Mouse (Mus musculus) midbrain, embryonic 14.5 days (tissue): ENCODE measurements around the gene Mrvi1. TPM values are rescaled to one million over a fixed set of nuclear protein-coding genes. Genes with fewer than 3 reads are reported as not detected.

Source experiments
- ATAC-seq: fragments of 200-750 bp; cut with Nextera tagmentation; 2 replicates; pipeline ENCODE4 v1.8.0; 2017; ENCODE audit warnings: moderate number of reproducible peaks, moderate library complexity; ENCODE audit not compliant: low FRiP score, low TSS enrichment
- DNase-seq: peaks from one replicate; pipeline ENCODE4 v3.0.0-alpha.2; 2015
- H3K27ac ChIP-seq: fragments of 300-500 bp; sonication (generic); replicated peaks from 2 replicates; pipeline ENCODE4 v1.5.1; 2014; ENCODE audit warnings: mild to moderate bottlenecking, low read depth, low read length, moderate library complexity
- H3K27me3 ChIP-seq: fragments of 300-500 bp; sonication (generic); 2 replicates; pipeline ENCODE4 v1.6.1; 2014; ENCODE audit warnings: low read length, control low read depth, mixed read lengths; ENCODE audit not compliant: control insufficient read depth, insufficient read depth
- H3K36me3 ChIP-seq: fragments of 300-500 bp; sonication (generic); 2 replicates; pipeline ENCODE4 v1.6.1; 2014; ENCODE audit warnings: low read length, control low read depth; ENCODE audit not compliant: control insufficient read depth, insufficient read depth
- H3K4me1 ChIP-seq: fragments of 300-500 bp; sonication (generic); 2 replicates; pipeline ENCODE4 v1.6.1; 2014; ENCODE audit warnings: mild to moderate bottlenecking, antibody characterized with exemption, low read length, control low read depth; ENCODE audit not compliant: control insufficient read depth, insufficient read depth
- H3K4me2 ChIP-seq: fragments of 300-500 bp; sonication (generic); 2 replicates; pipeline ENCODE4 v1.6.1; 2014; ENCODE audit warnings: mild to moderate bottlenecking, low read length, moderate library complexity
- H3K4me3 ChIP-seq: fragments of 300-500 bp; sonication (generic); replicated peaks from 2 replicates; pipeline ENCODE4 v1.5.1; 2014; ENCODE audit warnings: low read depth, low read length
- H3K9ac ChIP-seq: fragments of 300-500 bp; sonication (generic); replicated peaks from 2 replicates; pipeline ENCODE4 v1.6.1; 2014; ENCODE audit warnings: mild to moderate bottlenecking, low read length, moderate library complexity
- H3K9me3 ChIP-seq: fragments of 300-500 bp; sonication (generic); 2 replicates; pipeline ENCODE4 v1.6.1; 2016; ENCODE audit warnings: low read length, control low read depth, mixed read lengths; ENCODE audit not compliant: control insufficient read depth
- WGBS: fragments of 180-500 bp; shearing (Covaris S2); extraction: QIAGEN DNeasy Blood & Tissue Kit; methylation state at CpG from one replicate; pipeline ENCODE4 v1.1.7; 2014; 5-methylcytosine and 5-hydroxymethylcytosine counted together
- polyA plus RNA-seq: library from polyadenylated mRNA; unstranded; fragments of >200 nt; fragmentation: Nextera tagmentation; extraction: Ambion mirVana; gene quantifications from 2 replicates; pipeline ENCODE4 v1.2.1, GENCODE M21; 2014

Gene Mrvi1
- polyA plus RNA-seq, 1 experiment from 2014 or later: 0.99 TPM

DNA sequence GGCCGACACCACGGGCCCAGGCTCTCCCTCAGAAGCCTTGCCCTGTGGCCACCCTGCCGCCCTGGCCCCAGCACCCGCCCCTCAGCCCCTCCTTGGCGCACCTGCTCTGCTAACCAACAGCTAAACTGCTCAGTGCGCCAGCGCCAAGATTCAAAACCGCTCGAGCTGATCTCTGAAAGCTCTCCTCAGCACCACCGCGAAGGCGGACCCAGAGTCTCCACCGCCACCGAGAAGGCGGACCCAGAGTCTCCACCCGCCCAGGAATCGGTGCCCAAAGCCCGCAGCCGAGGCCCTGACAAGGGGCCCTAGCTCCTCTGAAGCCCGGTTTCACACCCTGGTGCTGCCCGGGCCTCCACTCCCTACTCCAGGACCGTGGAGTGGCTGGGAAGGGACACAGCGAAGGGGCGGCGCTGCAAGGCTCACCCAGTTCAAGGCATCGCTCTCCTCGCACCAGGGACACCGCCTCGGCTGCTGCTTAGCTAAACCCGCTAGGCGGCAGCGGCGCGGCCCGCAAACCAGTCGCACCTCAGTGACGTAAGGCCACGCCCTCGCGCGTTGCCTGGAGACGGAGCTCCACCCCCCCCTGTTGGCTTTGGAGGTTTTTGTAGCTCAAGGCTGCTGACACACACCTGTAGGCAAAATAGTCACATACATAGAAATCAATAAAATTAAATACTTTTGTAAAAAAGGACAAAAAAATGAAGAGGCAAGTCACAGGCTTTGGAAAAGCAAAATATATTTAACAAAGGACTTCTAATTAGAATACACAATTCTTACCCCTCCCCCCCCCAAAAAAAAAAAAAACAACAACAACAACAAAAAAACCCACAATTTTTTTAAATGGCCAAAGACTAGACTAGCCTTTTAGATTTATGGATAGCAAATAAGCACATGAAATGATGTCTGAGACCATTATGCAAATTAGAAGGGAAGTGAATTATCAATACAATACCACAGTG is 138.1 kb downstream of the Mrvi1 start, which contains the start of gene Rnf141:
Gene Rnf141 (minus strand): TSS at position 542 of the 959 bp plus-strand sequence.
- Histone ChIP-seq H3K4me1 (peaks cover 5% of the 10 kb centered on the region; the same call in 1 of the 2 replicates), H3K27me3 (no peaks in the 10 kb centered on the region), H3K27ac (peak within 1 kb of the TSS; percentile 87), H3K4me3 (peak within 1 kb of the TSS; percentile 71), H3K4me2 (peak within 1 kb of the TSS; percentile 79), H3K9me3 (no peaks in the 10 kb centered on the region; the same call in 1 of the 2 replicates), H3K36me3 (no peaks in the 10 kb centered on the region), H3K9ac (peak within 1 kb of the TSS; percentile 76)
- under 1% methylated on average over 42 of the region's 42 CpGs for WGBS
- DNase-seq (peak; percentile 97), ATAC-seq (peak; percentile 93)

DNA sequence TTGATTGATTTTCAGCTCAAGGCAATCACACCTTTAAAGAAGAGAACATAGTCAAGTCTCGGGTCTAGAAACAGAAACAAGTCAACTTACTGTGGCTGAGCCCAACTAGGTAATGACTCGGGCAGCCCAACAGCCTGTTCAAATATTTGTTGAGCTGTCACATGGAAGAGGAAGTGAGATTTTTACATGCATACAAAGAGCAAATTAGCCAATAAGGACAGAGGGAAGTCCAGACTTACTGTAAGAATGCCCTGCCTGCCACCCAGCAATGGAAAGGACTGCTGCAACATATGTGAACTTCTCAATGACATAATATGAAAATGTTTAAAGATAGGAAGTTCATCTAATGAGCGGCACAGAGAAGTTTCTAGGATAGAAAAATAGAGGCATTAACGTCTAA is 141.9 kb downstream of the Mrvi1 start:
- Histone ChIP-seq H3K4me1 (peaks cover 5% of the 10 kb centered on the region; the same call in 1 of the 2 replicates), H3K9ac (no peak overlapping the region), H3K4me2 (no peak overlapping the region), H3K4me3 (no peak overlapping the region), H3K27me3 (no peaks in the 10 kb centered on the region), H3K27ac (no peak overlapping the region), H3K36me3 (peaks cover 3% of the 10 kb centered on the region; the same call in 1 of the 2 replicates), H3K9me3 (no peaks in the 10 kb centered on the region)
- ATAC-seq (no peak), DNase-seq (no peak)
- WGBS: 85% methylated on average over 4 of the region's 4 CpGs

DNA sequence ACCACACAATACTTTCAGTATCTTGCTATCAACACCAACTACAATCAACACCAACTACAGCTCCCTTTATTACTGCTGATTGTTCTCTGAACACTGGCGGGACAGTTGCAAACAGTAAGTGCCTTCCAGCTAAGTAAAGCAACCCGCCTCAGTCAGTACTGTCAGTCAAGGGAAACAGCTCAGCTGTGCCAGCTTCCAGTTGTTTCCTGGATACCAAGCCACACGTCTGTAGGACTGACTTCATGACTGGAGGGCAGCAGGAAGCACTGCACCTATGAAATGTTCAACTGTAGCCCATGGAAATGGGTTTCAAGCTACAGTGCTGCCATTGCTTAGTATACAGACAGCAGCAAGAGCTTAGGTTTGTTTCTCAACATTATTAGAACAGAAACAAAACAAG is 147.7 kb downstream of the Mrvi1 start:
- WGBS: 75% methylated on average over 3 of the region's 3 CpGs
- Histone ChIP-seq H3K4me3 (no peak overlapping the region), H3K9me3 (no peaks in the 10 kb centered on the region), H3K9ac (no peak overlapping the region), H3K4me2 (no peak overlapping the region), H3K27me3 (no peaks in the 10 kb centered on the region), H3K4me1 (no peaks in the 10 kb centered on the region), H3K27ac (no peak overlapping the region), H3K36me3 (peaks cover 11% of the 10 kb centered on the region; the same call in 1 of the 2 replicates)
- ATAC-seq (no peak), DNase-seq (no peak)

DNA sequence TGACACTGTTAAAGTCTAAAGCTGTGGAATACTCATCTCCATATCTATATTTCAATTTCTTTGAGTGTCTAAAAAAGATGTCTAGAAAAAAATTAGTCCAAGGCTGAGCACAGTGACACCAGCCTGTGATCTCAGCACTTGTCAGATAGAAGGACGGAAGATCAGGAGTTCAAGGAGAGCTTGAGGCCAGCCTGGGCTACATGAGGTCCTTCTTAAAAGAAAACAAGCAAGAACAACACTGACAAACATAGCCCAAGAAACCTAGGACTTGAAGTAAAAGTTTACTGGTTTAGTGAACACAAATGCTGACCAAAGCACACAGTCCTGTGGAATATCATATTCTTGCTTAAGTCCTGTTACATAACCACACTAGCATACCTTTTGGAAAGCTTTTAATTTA is 148.2 kb downstream of the Mrvi1 start:
- no peak for ATAC-seq
- no peak overlapping the region for H3K4me2 ChIP-seq
- H3K4me3 ChIP-seq: no peak overlapping the region
- no peak overlapping the region for H3K9ac ChIP-seq
- H3K9me3 ChIP-seq: no peaks in the 10 kb centered on the region
- no peak overlapping the region for H3K27ac ChIP-seq
- 97% methylated on average over 1 of the region's 1 CpGs for WGBS
- H3K36me3 ChIP-seq: peaks cover 12% of the 10 kb centered on the region
- no peak for DNase-seq
- H3K27me3 ChIP-seq: no peaks in the 10 kb centered on the region
- H3K4me1 ChIP-seq: no peaks in the 10 kb centered on the region

DNA sequence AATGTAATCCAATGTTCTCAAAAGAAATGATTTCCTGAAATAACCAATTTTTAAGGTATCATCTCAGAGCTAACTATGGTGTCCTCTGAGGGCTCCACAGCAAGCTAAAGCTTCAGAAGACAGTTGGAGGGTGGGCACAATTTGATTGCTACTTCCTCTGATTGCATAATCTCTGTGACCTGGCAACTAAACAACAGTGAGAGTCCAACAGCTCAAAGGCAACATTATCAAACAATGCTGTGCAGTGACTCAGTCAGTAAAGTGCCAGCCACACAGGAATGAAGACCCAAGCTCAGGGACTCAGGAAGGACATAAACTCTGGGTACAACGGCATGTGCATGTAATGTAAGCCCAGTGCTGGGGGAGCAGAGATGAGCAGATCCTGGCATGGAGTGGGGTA is 149.2 kb downstream of the Mrvi1 start:
- Histone ChIP-seq H3K4me2 (no peak overlapping the region), H3K9me3 (no peaks in the 10 kb centered on the region), H3K9ac (no peak overlapping the region), H3K36me3 (peaks cover 14% of the 10 kb centered on the region), H3K4me1 (no peaks in the 10 kb centered on the region), H3K27me3 (no peaks in the 10 kb centered on the region), H3K4me3 (no peak overlapping the region), H3K27ac (no peak overlapping the region)
- ATAC-seq: no peak
- WGBS: 96% methylated on average over 1 of the region's 1 CpGs
- DNase-seq: no peak

DNA sequence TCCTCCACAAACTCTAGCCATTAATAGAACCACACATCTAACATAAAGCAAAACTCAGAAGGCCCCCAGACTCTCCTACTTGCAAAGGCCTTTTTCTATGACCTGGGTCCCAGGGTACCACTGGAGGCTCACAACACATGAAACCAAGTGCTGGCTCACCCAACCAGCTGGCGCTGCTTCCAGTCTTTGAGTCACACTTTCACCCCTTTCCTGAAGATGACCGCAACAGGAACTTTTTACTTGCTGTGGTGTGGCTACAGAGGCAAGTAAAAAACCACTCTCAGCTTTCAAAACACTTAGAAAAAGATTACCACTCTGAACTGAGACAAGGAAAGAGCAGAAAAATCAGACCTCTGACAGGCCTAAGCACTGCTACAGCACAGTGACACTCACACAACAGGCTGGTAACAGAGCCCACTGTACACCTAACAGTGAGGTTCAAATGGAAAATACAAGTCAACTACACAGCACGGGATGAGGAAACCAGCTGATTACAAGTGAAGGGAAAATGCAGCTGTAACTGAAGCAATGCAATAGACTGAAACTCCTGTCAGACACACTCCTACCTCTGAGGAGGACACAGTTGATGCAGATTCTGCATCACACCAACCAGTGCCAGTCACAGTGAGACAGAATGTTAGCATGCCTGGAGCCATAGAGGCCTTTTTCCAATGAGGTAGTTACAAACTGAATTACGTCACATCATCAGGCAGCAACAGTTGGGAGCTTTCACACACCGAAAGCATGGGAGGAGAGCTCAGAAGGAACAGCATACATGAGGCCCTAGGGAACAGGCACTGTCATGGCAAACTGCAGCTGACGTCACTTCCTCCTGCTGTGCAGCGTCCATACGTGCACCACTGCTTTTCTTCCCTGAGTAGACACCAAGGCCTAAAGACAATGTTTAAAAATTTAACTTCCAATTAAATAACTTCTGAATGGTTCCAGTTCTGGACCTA is 158.0 kb downstream of the Mrvi1 start:
- Histone ChIP-seq H3K9ac (no peak overlapping the region), H3K27ac (no peak overlapping the region), H3K27me3 (no peaks in the 10 kb centered on the region), H3K4me2 (no peak overlapping the region), H3K4me1 (no peaks in the 10 kb centered on the region), H3K9me3 (no peaks in the 10 kb centered on the region), H3K4me3 (no peak overlapping the region), H3K36me3 (peaks cover 31% of the 10 kb centered on the region)
- ATAC-seq: no peak
- 91% methylated on average over 8 of the region's 8 CpGs for WGBS
- DNase-seq: no peak

DNA sequence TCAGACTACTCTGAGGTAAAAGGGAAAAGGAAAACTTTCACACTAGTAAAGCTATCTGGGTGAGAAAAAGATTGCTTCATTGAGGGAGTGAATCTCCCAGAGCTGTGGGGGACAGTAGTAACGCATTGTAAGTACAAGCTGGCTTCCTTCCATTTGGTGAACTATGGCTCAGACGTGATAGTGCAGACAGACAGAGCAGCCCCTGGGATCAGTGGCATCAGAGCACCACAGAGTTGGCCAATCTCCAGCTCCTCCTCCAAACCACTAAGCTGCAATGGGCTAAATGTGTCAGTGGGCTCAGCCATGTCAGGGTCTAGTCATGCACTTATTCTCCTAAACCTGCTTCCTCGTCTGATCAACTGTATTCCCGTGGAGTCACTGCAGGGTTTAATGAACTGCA is 158.7 kb downstream of the Mrvi1 start:
- ATAC-seq: no peak
- Histone ChIP-seq H3K4me2 (no peak overlapping the region), H3K27me3 (no peaks in the 10 kb centered on the region)

DNA sequence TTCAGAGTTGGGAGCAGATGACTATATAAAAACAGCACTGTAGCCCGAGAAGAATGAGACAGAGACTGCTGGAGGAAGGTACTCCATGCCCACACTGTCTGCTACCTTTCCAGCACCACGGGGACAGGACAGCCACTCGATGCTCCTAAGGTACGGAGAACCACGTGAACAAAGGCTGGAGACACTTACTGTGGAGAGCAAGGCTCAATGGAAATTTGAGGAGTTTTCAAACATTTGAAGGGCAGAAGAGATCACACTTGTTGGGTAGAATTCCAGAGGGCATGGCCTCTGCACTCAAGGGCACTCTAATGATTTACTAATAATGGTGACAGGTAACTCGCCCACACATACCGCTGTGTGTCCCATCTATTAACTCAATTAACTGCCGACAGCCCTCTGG is 159.2 kb downstream of the Mrvi1 start:
- Histone ChIP-seq H3K36me3 (peaks cover 28% of the 10 kb centered on the region), H3K4me2 (no peak overlapping the region), H3K4me3 (no peak overlapping the region), H3K27me3 (no peaks in the 10 kb centered on the region), H3K9me3 (no peaks in the 10 kb centered on the region), H3K9ac (no peak overlapping the region), H3K27ac (no peak overlapping the region), H3K4me1 (no peaks in the 10 kb centered on the region)
- no peak for DNase-seq
- 94% methylated on average over 8 of the region's 8 CpGs for WGBS
- no peak for ATAC-seq

More for the DNA sequence above, 158.7 kb downstream of the Mrvi1 start:
- WGBS: 82% methylated on average over 4 of the region's 4 CpGs
- DNase-seq: no peak
- Histone ChIP-seq H3K4me1 (no peaks in the 10 kb centered on the region), H3K4me3 (no peak overlapping the region), H3K9me3 (no peaks in the 10 kb centered on the region), H3K27ac (no peak overlapping the region), H3K36me3 (peaks cover 28% of the 10 kb centered on the region), H3K9ac (no peak overlapping the region)
